Mouse (Mus musculus) forebrain, embryonic 11.5 days (tissue): Measurements from ENCODE around the gene Wdr93. TPM values are rescaled to one million over a fixed set of nuclear protein-coding genes. Genes with fewer than 3 reads are reported as not detected.

Experiments
- polyA plus RNA-seq: library from polyadenylated mRNA; unstranded; fragments of >200 nt; fragmentation: Nextera tagmentation; extraction: Ambion mirVana; gene quantifications from 2 replicates; pipeline ENCODE4 v1.2.1, GENCODE M21; 2014

The Wdr93 gene
- polyA plus RNA-seq, 1 experiment from 2014 or later: 0.21 TPM

Other genes with a start within 250 kb of the Wdr93 start
- gene Rhcg, start 125.5 kb upstream of the Wdr93 start, polyA plus RNA-seq: 5.5 and 6.8 TPM in 2 replicates
- 23.9 and 25.3 TPM in 2 replicates for gene Ticrr, start 83.0 kb upstream of the Wdr93 start, polyA plus RNA-seq
- gene Kif7, start 27.4 kb upstream of the Wdr93 start, polyA plus RNA-seq: 7.3 and 8.7 TPM in 2 replicates
- 0.07 TPM in 1 of 2 replicates, not detected in the other for gene Plin1, start 10.3 kb upstream of the Wdr93 start, polyA plus RNA-seq
- gene Pex11a, start within 50 bp of the Wdr93 start, polyA plus RNA-seq: 7.6 and 8.7 TPM in 2 replicates
- 0.15 TPM in 1 of 2 replicates, not detected in the other for gene Mesp1, start 50.6 kb downstream of the Wdr93 start, polyA plus RNA-seq
- 0.37 and 0.89 TPM in 2 replicates for gene Mesp2, start 67.6 kb downstream of the Wdr93 start, polyA plus RNA-seq
- 4.1 and 4.6 TPM in 2 replicates for gene Anpep, start 117.9 kb downstream of the Wdr93 start, polyA plus RNA-seq
- gene Ap3s2, start 177.5 kb downstream of the Wdr93 start, polyA plus RNA-seq: 46.6 and 53.1 TPM in 2 replicates
- 20.8 and 23.0 TPM in 2 replicates for gene Arpin, start 192.2 kb downstream of the Wdr93 start, polyA plus RNA-seq